Mouse (Mus musculus) liver, adult (tissue): ENCODE measurements around the gene Rhox3a.
"Not testable (repeated sequence)": the region's sequence is repeated elsewhere in the genome, so short reads cannot be mapped to it uniquely, and the experiment has no call there.

Experiments
- GATA4 ChIP-seq: IDR thresholded peaks from 2 replicates; pipeline ENCODE4 v1.6.1; 2014; ENCODE audit warnings: mild to moderate bottlenecking, low read length; ENCODE audit not compliant: insufficient replicate concordance

Rhox3a gene

GRCm38 (mm10) chrX:37249619-37250018 lies at the start of gene Rhox3a:
Rhox3a (plus strand) TSS chrX:37249919.
- TF ChIP-seq GATA4 = not testable (repeated sequence)

- no peak for TF ChIP-seq GATA4
Measured at GRCm38 (mm10) chrX:37210941-37211340, 38.8 kb upstream of the Rhox3a start, which contains the start of gene Gm9. Gm9 (minus strand) TSS chrX:37211041.

GRCm38 (mm10) chrX:37222158-37222557 lies 27.6 kb upstream of the Rhox3a start, which contains the start of gene Rhox1:
Rhox1 (minus strand) TSS chrX:37222258.
- not testable (repeated sequence) for TF ChIP-seq GATA4

- TF ChIP-seq GATA4 = not testable (repeated sequence)
Measured at GRCm38 (mm10) chrX:37244676-37245075, 5.0 kb upstream of the Rhox3a start, which contains the start of gene Rhox2a. Rhox2a (plus strand) TSS chrX:37244976.

GRCm38 (mm10) chrX:37265038-37265437 lies 15.3 kb downstream of the Rhox3a start, which contains the start of gene Rhox4a:
Rhox4a (plus strand) TSS chrX:37265338.
- not testable (repeated sequence) for TF ChIP-seq GATA4
